Mouse (Mus musculus): Measurements from ENCODE around the gene Ets1. TPM values are rescaled to one million over a fixed set of nuclear protein-coding genes. Genes with fewer than 3 reads are reported as not detected.

Gene Ets1
- polyA plus RNA-seq, 1 experiment from 2014 or later: 20.8 TPM

- H3K36me3 ChIP-seq (replicated peaks): no peaks in the 10 kb centered on the region
- ATAC-seq (replicated peaks): no peak
- H3K9ac ChIP-seq: no peak overlapping the region
- 94% methylated on average over 4 of the region's 4 CpGs for whole genome bisulfite sequencing
- H3K27me3 ChIP-seq (replicated peaks): no peaks in the 10 kb centered on the region
- no peak overlapping the region for H3K27ac ChIP-seq
- no peaks in the 10 kb centered on the region for H3K9me3 ChIP-seq
- H3K4me1 ChIP-seq: no peaks in the 10 kb centered on the region; the same call in 1 of the 2 replicates
- H3K4me2 ChIP-seq: no peak overlapping the region
- H3K4me3 ChIP-seq: no peak overlapping the region
These were observed 104.0 kb downstream of the Ets1 start for GRCm38 (mm10) chr9:32739988-32740387.

GRCm38 (mm10) chr9:32740751-32741387 is 104.8 kb downstream of the Ets1 start:
- H3K4me3 ChIP-seq: no peak overlapping the region
- no peak for ATAC-seq (replicated peaks)
- no peak overlapping the region for H3K4me2 ChIP-seq
- H3K27ac ChIP-seq: no peak overlapping the region
- H3K4me1 ChIP-seq: no peaks in the 10 kb centered on the region; the same call in 1 of the 2 replicates
- H3K27me3 ChIP-seq (replicated peaks): no peaks in the 10 kb centered on the region
- no peak overlapping the region for H3K9ac ChIP-seq
- 80% methylated on average over 12 of the region's 12 CpGs for WGBS
- H3K9me3 ChIP-seq: no peaks in the 10 kb centered on the region
- no peaks in the 10 kb centered on the region for H3K36me3 ChIP-seq (replicated peaks)

- no peak for ATAC-seq (replicated peaks)
- Histone ChIP-seq H3K4me2 (no peak overlapping the region), H3K27me3 (replicated peaks) (no peaks in the 10 kb centered on the region), H3K4me1 (no peaks in the 10 kb centered on the region; the same call in 1 of the 2 replicates), H3K9ac (no peak overlapping the region), H3K27ac (no peak overlapping the region), H3K9me3 (no peaks in the 10 kb centered on the region), H3K4me3 (no peak overlapping the region), H3K36me3 (replicated peaks) (no peaks in the 10 kb centered on the region)
- WGBS: 84% methylated on average over 2 of the region's 2 CpGs
These were observed 105.7 kb downstream of the Ets1 start for GRCm38 (mm10) chr9:32741681-32742080.

- no peak overlapping the region for H3K4me2 ChIP-seq
- no peaks in the 10 kb centered on the region for H3K9me3 ChIP-seq
- H3K9ac ChIP-seq: no peak overlapping the region
- no peak overlapping the region for H3K4me3 ChIP-seq
- H3K27ac ChIP-seq: no peak overlapping the region
- no peaks in the 10 kb centered on the region for H3K27me3 ChIP-seq (replicated peaks)
- no peak for ATAC-seq (replicated peaks)
- no peaks in the 10 kb centered on the region; the same call in 1 of the 2 replicates for H3K4me1 ChIP-seq
- 71% methylated on average over 8 of the region's 8 CpGs for WGBS
- H3K36me3 ChIP-seq (replicated peaks): no peaks in the 10 kb centered on the region
These were observed 107.1 kb downstream of the Ets1 start for GRCm38 (mm10) chr9:32743157-32743556.

- Histone ChIP-seq H3K27ac (no peak overlapping the region), H3K4me3 (no peak overlapping the region)
- no peak for ATAC-seq (replicated peaks)
These were observed 107.7 kb downstream of the Ets1 start for GRCm38 (mm10) chr9:32743642-32744161.

GRCm38 (mm10) chr9:32744288-32744687 is 108.3 kb downstream of the Ets1 start:
- no peaks in the 10 kb centered on the region for H3K27me3 ChIP-seq (replicated peaks)
- no peak overlapping the region for H3K4me2 ChIP-seq
- no peak for ATAC-seq (replicated peaks)
- H3K27ac ChIP-seq: no peak overlapping the region
- no peaks in the 10 kb centered on the region; the same call in 1 of the 2 replicates for H3K4me1 ChIP-seq
- H3K9me3 ChIP-seq: no peaks in the 10 kb centered on the region
- WGBS: 80% methylated on average over 9 of the region's 9 CpGs
- H3K9ac ChIP-seq: no peak overlapping the region
- no peak overlapping the region for H3K4me3 ChIP-seq
- H3K36me3 ChIP-seq (replicated peaks): no peaks in the 10 kb centered on the region

More at GRCm38 (mm10) chr9:32743642-32744161, 107.7 kb downstream of the Ets1 start:
- no peaks in the 10 kb centered on the region for H3K9me3 ChIP-seq
- H3K36me3 ChIP-seq (replicated peaks): no peaks in the 10 kb centered on the region
- H3K27me3 ChIP-seq (replicated peaks): no peaks in the 10 kb centered on the region
- H3K9ac ChIP-seq: no peak overlapping the region
- no peaks in the 10 kb centered on the region; the same call in 1 of the 2 replicates for H3K4me1 ChIP-seq
- H3K4me2 ChIP-seq: no peak overlapping the region
- 80% methylated on average over 9 of the region's 9 CpGs for WGBS

GRCm38 (mm10) chr9:32745079-32745763 is 109.2 kb downstream of the Ets1 start:
- no peak overlapping the region for H3K4me3 ChIP-seq
- H3K4me1 ChIP-seq: no peaks in the 10 kb centered on the region; the same call in 1 of the 2 replicates
- no peaks in the 10 kb centered on the region for H3K36me3 ChIP-seq (replicated peaks)
- 92% methylated on average over 12 of the region's 12 CpGs for WGBS
- no peak overlapping the region for H3K27ac ChIP-seq
- H3K9me3 ChIP-seq: no peaks in the 10 kb centered on the region
- H3K9ac ChIP-seq: no peak overlapping the region
- no peak for ATAC-seq (replicated peaks)
- H3K4me2 ChIP-seq: no peak overlapping the region
- no peaks in the 10 kb centered on the region for H3K27me3 ChIP-seq (replicated peaks)

GRCm38 (mm10) chr9:32745998-32746397 is 110.0 kb downstream of the Ets1 start:
- 93% methylated on average over 8 of the region's 8 CpGs for WGBS

GRCm38 (mm10) chr9:32746615-32747014 is 110.6 kb downstream of the Ets1 start:
- Histone ChIP-seq H3K4me2 (no peak overlapping the region), H3K9ac (no peak overlapping the region), H3K27ac (no peak overlapping the region), H3K36me3 (replicated peaks) (no peaks in the 10 kb centered on the region), H3K27me3 (replicated peaks) (no peaks in the 10 kb centered on the region), H3K4me3 (no peak overlapping the region), H3K9me3 (no peaks in the 10 kb centered on the region), H3K4me1 (no peaks in the 10 kb centered on the region)
- 89% methylated on average over 6 of the region's 6 CpGs for WGBS
- no peak for ATAC-seq (replicated peaks)

More at GRCm38 (mm10) chr9:32745998-32746397, 110.0 kb downstream of the Ets1 start:
- Histone ChIP-seq H3K27me3 (replicated peaks) (no peaks in the 10 kb centered on the region), H3K4me2 (no peak overlapping the region), H3K4me3 (no peak overlapping the region), H3K36me3 (replicated peaks) (no peaks in the 10 kb centered on the region), H3K4me1 (no peaks in the 10 kb centered on the region; the same call in 1 of the 2 replicates), H3K9me3 (no peaks in the 10 kb centered on the region), H3K9ac (no peak overlapping the region), H3K27ac (no peak overlapping the region)
- no peak for ATAC-seq (replicated peaks)

GRCm38 (mm10) chr9:32747624-32748023 is 111.6 kb downstream of the Ets1 start:
- 89% methylated on average over 8 of the region's 8 CpGs for WGBS
- H3K36me3 ChIP-seq (replicated peaks): no peaks in the 10 kb centered on the region
- H3K4me1 ChIP-seq: no peaks in the 10 kb centered on the region
- H3K9me3 ChIP-seq: no peaks in the 10 kb centered on the region
- H3K4me3 ChIP-seq: no peak overlapping the region
- H3K27me3 ChIP-seq (replicated peaks): no peaks in the 10 kb centered on the region
- H3K27ac ChIP-seq: no peak overlapping the region
- no peak for ATAC-seq (replicated peaks)
- no peak overlapping the region for H3K9ac ChIP-seq
- no peak overlapping the region for H3K4me2 ChIP-seq

GRCm38 (mm10) chr9:32748552-32748951 is 112.5 kb downstream of the Ets1 start:
- Histone ChIP-seq H3K4me2 (no peak overlapping the region), H3K9me3 (no peaks in the 10 kb centered on the region), H3K27ac (no peak overlapping the region), H3K4me1 (no peaks in the 10 kb centered on the region), H3K4me3 (no peak overlapping the region), H3K9ac (no peak overlapping the region), H3K36me3 (replicated peaks) (no peaks in the 10 kb centered on the region), H3K27me3 (replicated peaks) (no peaks in the 10 kb centered on the region)
- WGBS: 94% methylated on average over 5 of the region's 5 CpGs
- no peak for ATAC-seq (replicated peaks)

GRCm38 (mm10) chr9:32749721-32750480 is 113.9 kb downstream of the Ets1 start:
- H3K27ac ChIP-seq: no peak overlapping the region
- no peak overlapping the region for H3K9ac ChIP-seq
- no peak overlapping the region for H3K4me3 ChIP-seq
- ATAC-seq (replicated peaks): no peak
- no peaks in the 10 kb centered on the region for H3K4me1 ChIP-seq
- no peaks in the 10 kb centered on the region for H3K36me3 ChIP-seq (replicated peaks)
- H3K4me2 ChIP-seq: no peak overlapping the region
- H3K27me3 ChIP-seq (replicated peaks): no peaks in the 10 kb centered on the region
- WGBS: 90% methylated on average over 13 of the region's 13 CpGs
- H3K9me3 ChIP-seq: no peaks in the 10 kb centered on the region

Measured in midbrain, embryonic 15.5 days (tissue).